Mouse (Mus musculus) hindbrain, embryonic 11.5 days (tissue): ENCODE results near the gene Ppil2. TPM values are rescaled to one million over a fixed set of nuclear protein-coding genes. Genes with fewer than 3 reads are reported as not detected.

Experiments used
- ATAC-seq: fragments of 200-750 bp; cut with Nextera tagmentation; 2 replicates; pipeline ENCODE4 v1.8.0; 2017; ENCODE audit warnings: mild to moderate bottlenecking, moderate TSS enrichment, moderate library complexity; ENCODE audit not compliant: low FRiP score
- DNase-seq: peaks from one replicate; pipeline ENCODE4 v3.0.0-alpha.2; 2015; ENCODE audit warnings: low spot score
- H3K27ac ChIP-seq: fragments of 300-500 bp; sonication (generic); 2 replicates; pipeline ENCODE4 v1.5.1; 2014; ENCODE audit warnings: mild to moderate bottlenecking, low read depth, low read length
- H3K27me3 ChIP-seq: fragments of 300-500 bp; sonication (generic); 2 replicates; pipeline ENCODE4 v1.6.1; 2014; ENCODE audit warnings: mild to moderate bottlenecking, low read length, moderate library complexity, mixed read lengths; ENCODE audit not compliant: control insufficient read depth, insufficient read depth
- H3K36me3 ChIP-seq: fragments of 300-500 bp; sonication (generic); 2 replicates; pipeline ENCODE4 v1.6.1; 2014; ENCODE audit warnings: mild to moderate bottlenecking, low read length, moderate library complexity, mixed read lengths; ENCODE audit not compliant: control insufficient read depth, insufficient read depth
- H3K4me1 ChIP-seq: fragments of 300-500 bp; sonication (generic); replicated peaks from 2 replicates; pipeline ENCODE4 v1.6.1; 2014; ENCODE audit warnings: low read length, mixed read lengths; ENCODE audit not compliant: control insufficient read depth, insufficient read depth
- H3K4me2 ChIP-seq: fragments of 300-500 bp; sonication (generic); replicated peaks from 2 replicates; pipeline ENCODE4 v1.6.1; 2014; ENCODE audit warnings: mild to moderate bottlenecking, low read depth, low read length
- H3K4me3 ChIP-seq: fragments of 300-500 bp; sonication (generic); 2 replicates; pipeline ENCODE4 v1.5.1; 2014; ENCODE audit warnings: low read depth, low read length
- H3K9ac ChIP-seq: fragments of 300-500 bp; sonication (generic); 2 replicates; pipeline ENCODE4 v1.6.1; 2014; ENCODE audit warnings: low read depth, low read length
- H3K9me3 ChIP-seq: fragments of 300-500 bp; sonication (generic); 2 replicates; pipeline ENCODE4 v1.6.1; 2016; ENCODE audit warnings: low read length; ENCODE audit not compliant: control insufficient read depth
- WGBS: fragments of 180-500 bp; shearing (Covaris S2); extraction: QIAGEN DNeasy Blood & Tissue Kit; methylation state at CpG from one replicate; pipeline ENCODE4 v1.1.7; 2014; 5-methylcytosine and 5-hydroxymethylcytosine counted together
- polyA plus RNA-seq: library from polyadenylated mRNA; unstranded; fragments of >200 nt; fragmentation: Nextera tagmentation; extraction: Ambion mirVana; gene quantifications from 2 replicates; pipeline ENCODE4 v1.2.1, GENCODE M21; 2014

Ppil2 gene
- polyA plus RNA-seq, 1 experiment from 2014 or later, result 154 TPM

GRCm38 (mm10) chr16:17062338-17062737 is 48.7 kb downstream of the Ppil2 start:
- Histone ChIP-seq H3K9ac (no peak overlapping the region), H3K36me3 (no peaks in the 10 kb centered on the region), H3K4me1 (no peaks in the 10 kb centered on the region), H3K27ac (no peak overlapping the region), H3K4me3 (no peak overlapping the region), H3K9me3 (no peaks in the 10 kb centered on the region), H3K4me2 (no peak overlapping the region), H3K27me3 (no peaks in the 10 kb centered on the region)
- ATAC-seq (no peak), DNase-seq (no peak)
- WGBS, result 78% methylated on average over 1 of the region's 1 CpGs

GRCm38 (mm10) chr16:17055584-17055983 is 55.5 kb downstream of the Ppil2 start:
- Histone ChIP-seq H3K27me3 (no peaks in the 10 kb centered on the region), H3K9me3 (no peaks in the 10 kb centered on the region), H3K4me3 (no peak overlapping the region), H3K27ac (no peak overlapping the region), H3K4me2 (no peak overlapping the region), H3K4me1 (no peaks in the 10 kb centered on the region), H3K9ac (no peak overlapping the region), H3K36me3 (no peaks in the 10 kb centered on the region)
- 51% methylated on average over 3 of the region's 3 CpGs for whole genome bisulfite sequencing
- DNase-seq, result no peak
- ATAC-seq, result peak; percentile 51; the same call in 1 of the 2 replicates

- no peak for DNase-seq
Observed at GRCm38 (mm10) chr16:17053903-17054302, 57.2 kb downstream of the Ppil2 start.

GRCm38 (mm10) chr16:17052087-17052486 is 59.0 kb downstream of the Ppil2 start:
- DNase-seq (no peak), ATAC-seq (peak; percentile 45; the same call in 1 of the 2 replicates)
- Histone ChIP-seq H3K36me3 (no peaks in the 10 kb centered on the region), H3K27ac (no peak overlapping the region), H3K27me3 (no peaks in the 10 kb centered on the region), H3K9ac (no peak overlapping the region), H3K4me3 (no peak overlapping the region), H3K4me2 (no peak overlapping the region), H3K4me1 (no peaks in the 10 kb centered on the region), H3K9me3 (no peaks in the 10 kb centered on the region)
- whole genome bisulfite sequencing, result 76% methylated on average over 7 of the region's 7 CpGs

More at GRCm38 (mm10) chr16:17053903-17054302, 57.2 kb downstream of the Ppil2 start:
- no peaks in the 10 kb centered on the region for H3K27me3 ChIP-seq
- no peaks in the 10 kb centered on the region for H3K4me1 ChIP-seq
- no peak for ATAC-seq
- H3K9me3 ChIP-seq, result no peaks in the 10 kb centered on the region
- H3K27ac ChIP-seq, result no peak overlapping the region
- H3K9ac ChIP-seq, result no peak overlapping the region
- H3K4me2 ChIP-seq, result no peak overlapping the region
- no peaks in the 10 kb centered on the region for H3K36me3 ChIP-seq
- WGBS, result 89% methylated on average over 3 of the region's 3 CpGs
- H3K4me3 ChIP-seq, result no peak overlapping the region

GRCm38 (mm10) chr16:17049886-17050285 is 61.2 kb downstream of the Ppil2 start:
- Histone ChIP-seq H3K4me1 (no peaks in the 10 kb centered on the region), H3K9ac (no peak overlapping the region), H3K36me3 (no peaks in the 10 kb centered on the region), H3K4me2 (no peak overlapping the region), H3K4me3 (no peak overlapping the region), H3K9me3 (no peaks in the 10 kb centered on the region), H3K27me3 (no peaks in the 10 kb centered on the region), H3K27ac (no peak overlapping the region)
- 90% methylated on average over 1 of the region's 1 CpGs for WGBS
- DNase-seq (no peak), ATAC-seq (no peak)

GRCm38 (mm10) chr16:17045287-17045686 is 65.8 kb downstream of the Ppil2 start:
- Histone ChIP-seq H3K9me3 (no peaks in the 10 kb centered on the region), H3K27ac (no peak overlapping the region), H3K27me3 (no peaks in the 10 kb centered on the region), H3K36me3 (peaks cover 3% of the 10 kb centered on the region; the same call in 1 of the 2 replicates), H3K9ac (no peak overlapping the region), H3K4me2 (no peak overlapping the region), H3K4me3 (no peak overlapping the region), H3K4me1 (no peaks in the 10 kb centered on the region)
- peak; percentile 47; the same call in 1 of the 2 replicates for ATAC-seq
- WGBS, result 36% methylated on average over 3 of the region's 3 CpGs
- no peak for DNase-seq

- ATAC-seq, result no peak
- H3K36me3 ChIP-seq, result peaks cover 5% of the 10 kb centered on the region; the same call in 1 of the 2 replicates
Observed at GRCm38 (mm10) chr16:17044320-17044719, 66.7 kb downstream of the Ppil2 start.

GRCm38 (mm10) chr16:17041417-17041816 is 69.6 kb downstream of the Ppil2 start:
- Histone ChIP-seq H3K36me3 (peaks cover 6% of the 10 kb centered on the region; the same call in 1 of the 2 replicates), H3K27me3 (no peaks in the 10 kb centered on the region), H3K4me2 (no peak overlapping the region), H3K9me3 (no peaks in the 10 kb centered on the region), H3K4me1 (no peaks in the 10 kb centered on the region), H3K9ac (no peak overlapping the region), H3K4me3 (no peak overlapping the region), H3K27ac (no peak overlapping the region)
- ATAC-seq (no peak), DNase-seq (no peak)
- WGBS, result 91% methylated on average over 1 of the region's 1 CpGs

More at GRCm38 (mm10) chr16:17044320-17044719, 66.7 kb downstream of the Ppil2 start:
- H3K27me3 ChIP-seq, result no peaks in the 10 kb centered on the region
- H3K27ac ChIP-seq, result no peak overlapping the region
- no peak overlapping the region for H3K4me2 ChIP-seq
- H3K9ac ChIP-seq, result no peak overlapping the region
- DNase-seq, result no peak
- 94% methylated on average over 3 of the region's 3 CpGs for WGBS
- no peaks in the 10 kb centered on the region for H3K9me3 ChIP-seq
- no peaks in the 10 kb centered on the region for H3K4me1 ChIP-seq
- no peak overlapping the region for H3K4me3 ChIP-seq

GRCm38 (mm10) chr16:17040716-17041115 is 70.3 kb downstream of the Ppil2 start:
- no peak overlapping the region for H3K4me3 ChIP-seq
- 99% methylated on average over 3 of the region's 3 CpGs for WGBS
- no peaks in the 10 kb centered on the region for H3K4me1 ChIP-seq
- no peak for DNase-seq
- no peak overlapping the region for H3K27ac ChIP-seq
- H3K9me3 ChIP-seq, result no peaks in the 10 kb centered on the region
- no peak overlapping the region for H3K9ac ChIP-seq
- no peak for ATAC-seq
- no peak overlapping the region for H3K4me2 ChIP-seq
- H3K36me3 ChIP-seq, result peaks cover 8% of the 10 kb centered on the region; the same call in 1 of the 2 replicates
- H3K27me3 ChIP-seq, result no peaks in the 10 kb centered on the region
